Mouse (Mus musculus) small intestine, adult 2 months (tissue): ENCODE measurements around the gene Zfpm1. TPM values are rescaled to one million over a fixed set of nuclear protein-coding genes. Genes with fewer than 3 reads are reported as not detected.

ENCODE experiments used
- H3K27ac ChIP-seq: fragments of 200-500 bp; 2 replicates; pipeline ENCODE4 v1.5.1; 2012; ENCODE audit warnings: low read depth, low read length, control low read depth, inconsistent platforms; ENCODE audit not compliant: insufficient read depth
- H3K27me3 ChIP-seq: fragments of 200-500 bp; 2 replicates; pipeline ENCODE4 v1.6.1; 2012; ENCODE audit warnings: mild to moderate bottlenecking, moderate library complexity, low read length, inconsistent platforms; ENCODE audit not compliant: control insufficient read depth, insufficient read depth
- H3K36me3 ChIP-seq: fragments of 200-500 bp; 2 replicates; pipeline ENCODE4 v1.6.1; 2012; ENCODE audit warnings: mild to moderate bottlenecking, low read length, control low read depth, inconsistent platforms; ENCODE audit not compliant: control insufficient read depth, insufficient read depth
- H3K4me1 ChIP-seq: fragments of 200-500 bp; 2 replicates; pipeline ENCODE4 v1.6.1; 2012; ENCODE audit warnings: low read length, inconsistent platforms, mixed read lengths; ENCODE audit not compliant: control insufficient read depth, insufficient read depth, insufficient read length
- H3K4me3 ChIP-seq: fragments of 200-500 bp; 2 replicates; pipeline ENCODE4 v1.5.1; 2012; ENCODE audit warnings: low read depth, mild to moderate bottlenecking, control low read depth, inconsistent platforms, low read length, moderate library complexity
- CTCF ChIP-seq: fragments of 200-500 bp; IDR thresholded peaks from 2 replicates; pipeline ENCODE4 v1.5.1; 2012; ENCODE audit warnings: low read depth, mild to moderate bottlenecking, control low read depth, inconsistent platforms, low read length, moderate library complexity, mixed read lengths; ENCODE audit not compliant: insufficient replicate concordance, insufficient read length; ENCODE audit errors: extremely low read depth
- POLR2A ChIP-seq: fragments of 200-500 bp; IDR thresholded peaks from 2 replicates; pipeline ENCODE4 v1.6.1; 2012; ENCODE audit warnings: low read depth, mild to moderate bottlenecking, control low read depth, inconsistent platforms, low read length, moderate library complexity
- WGBS: fragments of 180-500 bp; shearing (Covaris S2); methylation state at CpG from one replicate; pipeline ENCODE4 v1.1.7; 2018; 5-methylcytosine and 5-hydroxymethylcytosine counted together
- polyA plus RNA-seq: library from polyadenylated mRNA; depleted of rRNA; stranded (reverse); fragments of >200 nt; gene quantifications from 2 replicates; pipeline ENCODE4 v1.2.3, GENCODE M21; 2012; rRNA removed

Gene Zfpm1
- polyA plus RNA-seq, result 153 and 187 TPM in 2 replicates

- no peaks in the 10 kb centered on the region for H3K36me3 ChIP-seq
- TF ChIP-seq CTCF, result no peak
- TF ChIP-seq POLR2A, result peak; percentile 41; the same call in 1 of the 2 replicates
- H3K27ac ChIP-seq, result peak within 1 kb of the TSS; percentile 70
- peaks cover 34% of the 10 kb centered on the region for H3K4me1 ChIP-seq
- WGBS, result 8% methylated on average over 59 of the region's 60 CpGs
- peak within 1 kb of the TSS; percentile 85 for H3K4me3 ChIP-seq
- H3K27me3 ChIP-seq, result no peaks in the 10 kb centered on the region
Observed at GRCm38 (mm10) chr8:122282035-122282358, at the start of gene Zfpm1. Gene Zfpm1, plus strand, starts transcription at chr8:122282141.

- Histone ChIP-seq H3K4me1 (peaks cover 4% of the 10 kb centered on the region; the same call in 1 of the 2 replicates), H3K27ac (no peak overlapping the region), H3K36me3 (no peaks in the 10 kb centered on the region), H3K27me3 (peaks cover 22% of the 10 kb centered on the region), H3K4me3 (no peak overlapping the region)
- WGBS, result 28% methylated on average over 11 of the region's 11 CpGs
- TF ChIP-seq POLR2A (no peak), CTCF (no peak)
Observed at GRCm38 (mm10) chr8:122234055-122234454, 47.9 kb upstream of the Zfpm1 start.

- Histone ChIP-seq H3K4me1 (no peaks in the 10 kb centered on the region), H3K27me3 (no peaks in the 10 kb centered on the region), H3K4me3 (no peak overlapping the region), H3K36me3 (no peaks in the 10 kb centered on the region), H3K27ac (no peak overlapping the region)
- TF ChIP-seq POLR2A, result no peak
- no peak for TF ChIP-seq CTCF
- 72% methylated on average over 3 of the region's 3 CpGs for WGBS
Observed at GRCm38 (mm10) chr8:122236521-122236920, 45.4 kb upstream of the Zfpm1 start.

- H3K27me3 ChIP-seq, result no peaks in the 10 kb centered on the region
- H3K4me3 ChIP-seq, result no peak overlapping the region
- H3K4me1 ChIP-seq, result no peaks in the 10 kb centered on the region
- H3K27ac ChIP-seq, result no peak overlapping the region
- H3K36me3 ChIP-seq, result no peaks in the 10 kb centered on the region
- TF ChIP-seq CTCF (no peak), POLR2A (no peak)
- 63% methylated on average over 11 of the region's 11 CpGs for WGBS
Observed at GRCm38 (mm10) chr8:122238225-122238624, 43.7 kb upstream of the Zfpm1 start.

- TF ChIP-seq POLR2A, result no peak
- no peak for TF ChIP-seq CTCF
- Histone ChIP-seq H3K4me1 (no peaks in the 10 kb centered on the region), H3K27ac (no peak overlapping the region), H3K27me3 (no peaks in the 10 kb centered on the region), H3K36me3 (no peaks in the 10 kb centered on the region), H3K4me3 (no peak overlapping the region)
- WGBS, result 29% methylated on average over 8 of the region's 8 CpGs
Observed at GRCm38 (mm10) chr8:122238731-122239130, 43.2 kb upstream of the Zfpm1 start.

- 81% methylated on average over 16 of the region's 16 CpGs for WGBS
- no peak for TF ChIP-seq POLR2A
- no peak for TF ChIP-seq CTCF
Observed at GRCm38 (mm10) chr8:122240241-122241026, 41.5 kb upstream of the Zfpm1 start.

GRCm38 (mm10) chr8:122243310-122243709 is 38.6 kb upstream of the Zfpm1 start:
- Histone ChIP-seq H3K36me3 (no peaks in the 10 kb centered on the region), H3K27me3 (no peaks in the 10 kb centered on the region), H3K27ac (no peak overlapping the region), H3K4me1 (no peaks in the 10 kb centered on the region), H3K4me3 (no peak overlapping the region)
- WGBS, result 65% methylated on average over 4 of the region's 4 CpGs
- TF ChIP-seq CTCF (no peak), POLR2A (no peak)

More at GRCm38 (mm10) chr8:122240241-122241026, 41.5 kb upstream of the Zfpm1 start:
- H3K27ac ChIP-seq, result no peak overlapping the region
- no peaks in the 10 kb centered on the region for H3K4me1 ChIP-seq
- no peaks in the 10 kb centered on the region for H3K27me3 ChIP-seq
- no peaks in the 10 kb centered on the region for H3K36me3 ChIP-seq
- H3K4me3 ChIP-seq, result no peak overlapping the region
